Mouse (Mus musculus) left cerebral cortex, postnatal 25 days (tissue): ENCODE measurements around the gene Arnt2. TPM values are rescaled to one million over a fixed set of nuclear protein-coding genes. Genes with fewer than 3 reads are reported as not detected.

Source experiments
- DNase-seq, 2 experiments: peaks; one replicate each; pipeline ENCODE4 v3.0.0; 2022; ENCODE audit warnings: low spot score in 2 of 2, mixed read lengths in 1 of 2
- intact Hi-C: fragments of 180-260 bp; cut with DNase I; formaldehyde crosslinking; loops from one replicate; pipeline ENCODE4 v1.15.1; 2025
- total RNA-seq, 2 experiments: library from RNA; stranded (reverse); gene quantifications; 2 replicates each; pipeline ENCODE4 v1.2.3; 2021

The Arnt2 gene
- total RNA-seq, result 100 to 1,000 TPM; 219 to 226 TPM

- DNase-seq, result peak; percentile 79 to 80
Observed at GRCm38 (mm10) chr7:84409896-84410521, at the start of gene Arnt2. Gene Arnt2 (minus strand): TSS chr7:84410176.

GRCm38 (mm10) chr7:84451681-84452080 lies 41.7 kb upstream of the Arnt2 start:
- peak in 1 of 2 experiments; percentile 64 for DNase-seq
- intact Hi-C loops, result loop anchor here (10.0 kb wide), 1 partner anchor 133 kb away; no protein-coding TSS in a partner anchor

More at GRCm38 (mm10) chr7:84409896-84410521, at the start of gene Arnt2:
- intact Hi-C loops, result loop anchor here (1.0 to 5.0 kb wide), 3 partner anchors 37 to 172 kb away; no protein-coding TSS in a partner anchor

- intact Hi-C loops, result loop anchor here (10.0 kb wide), 2 partner anchors 346 to 534 kb away; no protein-coding TSS in a partner anchor
- peak; percentile 55 to 84 for DNase-seq
Observed at GRCm38 (mm10) chr7:84449066-84449465, 39.1 kb upstream of the Arnt2 start.

- intact Hi-C loops, result loop anchor here (10.0 kb wide), 2 partner anchors 346 to 534 kb away; no protein-coding TSS in a partner anchor
- DNase-seq, result no peak
Observed at GRCm38 (mm10) chr7:84448512-84448911, 38.5 kb upstream of the Arnt2 start.

- DNase-seq, result no peak
- intact Hi-C loops, result loop anchor here (1.0 to 10.0 kb wide), 3 partner anchors 38 to 533 kb away; partner anchors contain the start of gene Arnt2
Observed at GRCm38 (mm10) chr7:84447740-84448435, 37.9 kb upstream of the Arnt2 start.

- intact Hi-C loops, result loop anchor here (1.0 to 10.0 kb wide), 3 partner anchors 37 to 532 kb away; partner anchors contain the start of gene Arnt2
- DNase-seq, result peak; percentile 43 to 80
Observed at GRCm38 (mm10) chr7:84447060-84447459, 37.1 kb upstream of the Arnt2 start.

- intact Hi-C loops, result loop anchor here (5.0 to 10.0 kb wide), 3 partner anchors 80 to 528 kb away; no protein-coding TSS in a partner anchor
- no peak for DNase-seq
Observed at GRCm38 (mm10) chr7:84442343-84442911, 32.5 kb upstream of the Arnt2 start.

- DNase-seq, result no peak
- intact Hi-C loops, result loop anchor here (5.0 to 10.0 kb wide), 3 partner anchors 77 to 525 kb away; no protein-coding TSS in a partner anchor
Observed at GRCm38 (mm10) chr7:84439606-84440005, 29.6 kb upstream of the Arnt2 start.

GRCm38 (mm10) chr7:84434901-84435300 lies 24.9 kb upstream of the Arnt2 start:
- DNase-seq, result no peak
- intact Hi-C loops, result no loop called here

GRCm38 (mm10) chr7:84432151-84432550 lies 22.2 kb upstream of the Arnt2 start:
- intact Hi-C loops, result no loop called here
- peak; percentile 55 to 89 for DNase-seq

GRCm38 (mm10) chr7:84427221-84427620 lies 17.2 kb upstream of the Arnt2 start:
- intact Hi-C loops, result no loop called here
- no peak for DNase-seq

GRCm38 (mm10) chr7:84424670-84425385 lies 14.9 kb upstream of the Arnt2 start:
- peak; percentile 39 to 52 for DNase-seq
- intact Hi-C loops, result no loop called here

- DNase-seq, result no peak
- intact Hi-C loops, result no loop called here
Observed at GRCm38 (mm10) chr7:84421753-84422152, 11.8 kb upstream of the Arnt2 start.

GRCm38 (mm10) chr7:84421291-84421665 lies 11.3 kb upstream of the Arnt2 start:
- intact Hi-C loops, result no loop called here
- DNase-seq, result no peak

GRCm38 (mm10) chr7:84420581-84421290 lies 10.8 kb upstream of the Arnt2 start:
- intact Hi-C loops, result no loop called here
- no peak for DNase-seq

- intact Hi-C loops, result no loop called here
- no peak for DNase-seq
Observed at GRCm38 (mm10) chr7:84417441-84417840, 7.5 kb upstream of the Arnt2 start.

GRCm38 (mm10) chr7:84412570-84412969 lies 2.6 kb upstream of the Arnt2 start:
- DNase-seq, result no peak
- intact Hi-C loops, result no loop called here

- DNase-seq, result peak; percentile 62 to 70
- intact Hi-C loops, result loop anchor here (1.0 to 5.0 kb wide), 2 partner anchors 38 to 173 kb away; no protein-coding TSS in a partner anchor
Observed at GRCm38 (mm10) chr7:84409241-84409895, 608 bp downstream of the Arnt2 start.
